Mouse (Mus musculus): ENCODE measurements at regions not wholly inside any gene's neighbourhood (a gene's known extent, or its start where the extent isn't known, plus 50 kb on each side); places are given as distances from the start of the nearest gene placed in this dataset.
A peak's percentile ranks its signal among the peaks of the same experiment; 100 is the strongest.
"Not testable (repeated sequence)": the region's sequence is repeated elsewhere in the genome, so short reads cannot be mapped to it uniquely, and the experiment has no call there.

DNA sequence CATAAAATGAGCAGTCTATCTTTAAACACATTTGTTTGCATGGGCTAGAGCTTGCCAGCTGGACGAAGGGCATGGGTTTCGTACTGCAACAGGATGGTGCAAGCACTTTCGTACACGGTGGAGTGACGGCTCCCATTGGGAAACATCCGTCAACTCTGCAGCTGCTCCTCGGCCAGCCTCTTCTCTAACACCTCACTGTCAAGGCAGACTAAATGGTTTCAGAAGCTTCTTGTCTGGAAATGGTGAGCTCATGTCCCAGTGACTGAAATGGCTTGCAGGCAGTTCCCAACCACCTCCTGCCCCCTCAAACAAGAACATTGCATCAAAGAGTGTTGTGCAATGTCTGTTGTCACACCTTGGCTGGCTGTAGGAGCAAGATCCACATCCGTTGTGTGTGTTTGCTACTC, 163.4 kb downstream of the Trib2 start:
- DNase-seq, result peak; percentile 14

- no peak for DNase-seq
Observed at GRCm38 (mm10) chr12:15651293-15651692, 165.4 kb downstream of the Trib2 start.

DNA sequence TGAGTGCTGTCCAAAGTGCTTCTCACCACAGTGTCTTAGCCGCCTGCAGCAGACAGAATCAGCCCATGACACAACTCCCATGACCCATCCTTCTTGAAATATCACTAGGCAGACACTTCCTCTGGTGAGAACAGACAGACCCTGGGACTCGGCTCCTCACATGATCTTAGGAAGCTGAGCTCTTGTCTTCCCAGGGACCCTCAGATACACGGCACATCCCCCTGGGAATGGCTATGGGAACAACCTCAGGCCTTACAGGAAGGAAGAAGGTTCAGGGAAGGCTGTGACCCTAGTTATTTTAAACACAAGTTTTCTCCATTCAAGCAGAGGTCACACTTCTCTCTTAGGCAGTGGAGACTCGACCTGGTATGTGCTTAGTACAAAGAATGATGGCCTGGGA, 166.8 kb downstream of the Trib2 start:
- no peak for DNase-seq

GRCm38 (mm10) chr12:15649226-15649625, 167.5 kb downstream of the Trib2 start:
- DNase-seq, result no peak

GRCm38 (mm10) chr12:15644074-15644672, 172.5 kb downstream of the Trib2 start:
- no peak for DNase-seq

GRCm38 (mm10) chr12:15643669-15644068, 173.1 kb downstream of the Trib2 start:
- no peak for DNase-seq

GRCm38 (mm10) chr12:15640320-15640719, 176.4 kb downstream of the Trib2 start:
- no peak for DNase-seq

GRCm38 (mm10) chr12:15629971-15630370, 186.8 kb downstream of the Trib2 start:
- no peak for DNase-seq

DNA sequence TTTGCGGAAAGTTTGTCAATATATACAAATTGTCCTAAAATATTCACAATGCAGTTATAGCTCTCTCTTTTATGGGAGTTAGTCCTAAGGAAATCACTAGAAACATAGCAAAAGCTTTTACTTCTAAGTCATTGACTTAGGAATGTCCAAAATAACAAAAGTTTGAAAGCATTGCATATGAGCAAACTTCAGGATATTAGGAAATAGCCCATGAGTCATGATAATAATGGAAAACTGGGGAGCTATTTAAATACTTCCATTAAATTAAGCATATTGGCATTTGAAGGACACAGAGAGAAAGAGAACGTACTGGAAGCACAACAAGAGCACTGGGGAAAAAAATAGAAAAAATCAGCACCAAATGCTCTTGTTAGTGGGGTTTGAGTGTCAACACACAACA, 197.2 kb downstream of the Trib2 start:
- DNase-seq, result no peak

DNA sequence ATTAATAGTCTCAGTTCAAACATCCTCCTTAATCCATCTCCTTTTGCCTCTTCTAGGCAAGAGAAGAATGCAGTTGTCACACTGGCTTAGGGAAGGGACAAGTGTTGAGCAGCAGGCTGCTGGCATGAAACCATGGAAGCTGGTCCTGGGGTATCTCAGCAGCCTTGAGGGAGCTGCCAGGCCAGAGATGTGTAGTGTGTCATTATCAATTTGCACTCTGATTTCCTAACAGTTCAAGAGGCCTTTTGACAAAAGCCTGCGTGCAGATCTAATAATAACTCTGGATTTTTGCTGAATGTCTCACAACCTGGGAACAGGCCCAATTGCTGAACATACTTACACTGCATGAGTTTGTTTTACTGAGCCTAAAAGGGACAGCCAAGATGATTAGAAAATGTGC, 199.4 kb downstream of the Trib2 start:
- no peak for DNase-seq

- no peak for DNase-seq
Observed at GRCm38 (mm10) chr12:15611847-15612580, 204.7 kb downstream of the Trib2 start.

- DNase-seq, result no peak
Observed at GRCm38 (mm10) chr12:15607091-15607490, 209.6 kb downstream of the Trib2 start.

DNA sequence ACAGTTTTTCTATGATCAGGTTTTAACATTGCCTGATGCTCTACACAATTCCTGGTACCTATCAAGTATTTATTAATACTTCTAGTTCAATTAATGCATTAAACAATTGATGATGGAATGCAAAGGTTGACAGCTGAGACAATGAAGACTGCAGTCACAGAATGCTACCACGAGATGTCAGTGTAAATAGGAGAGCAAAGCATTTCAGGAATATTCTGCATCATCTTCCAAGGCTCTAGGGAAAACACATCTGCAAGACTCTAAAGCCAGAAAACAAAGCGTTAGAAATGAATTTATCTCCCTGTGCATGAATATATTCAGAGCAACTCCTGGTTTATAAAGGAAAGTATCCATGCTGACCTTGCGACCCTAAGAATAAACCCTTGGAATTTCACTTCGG, 210.6 kb downstream of the Trib2 start:
- no peak for DNase-seq

DNA sequence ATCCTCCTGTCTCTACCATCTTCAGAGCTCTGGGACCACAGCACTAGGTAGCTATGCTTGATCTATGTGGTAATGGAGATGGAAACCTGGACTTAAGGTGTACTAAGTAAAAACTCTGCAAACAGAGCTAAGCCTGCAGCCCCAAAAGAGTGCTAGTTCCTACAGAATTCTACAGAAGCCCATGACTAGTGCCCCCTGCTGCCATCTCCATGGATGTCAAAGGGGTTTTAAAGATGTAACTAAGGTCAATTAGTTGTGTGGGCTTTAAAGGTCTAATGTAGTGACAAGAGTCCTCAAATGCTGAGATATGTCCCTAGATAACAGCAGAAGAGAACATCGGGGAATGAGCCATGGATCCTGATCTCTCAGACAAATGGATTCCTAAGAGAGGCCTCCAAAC, 212.1 kb downstream of the Trib2 start:
- DNase-seq, result no peak

GRCm38 (mm10) chr12:15603885-15604284, 212.8 kb downstream of the Trib2 start:
- no peak for DNase-seq

GRCm38 (mm10) chr12:15603319-15603718, 213.4 kb downstream of the Trib2 start:
- DNase-seq, result no peak

- no peak for DNase-seq
Observed at GRCm38 (mm10) chr12:15594704-15595103, 222.0 kb downstream of the Trib2 start.

- not testable (repeated sequence) for DNase-seq
Observed at GRCm38 (mm10) chr12:15587864-15588263, 228.9 kb downstream of the Trib2 start.

- no peak for DNase-seq
Observed at GRCm38 (mm10) chr12:15586706-15587442, 229.8 kb downstream of the Trib2 start.

DNA sequence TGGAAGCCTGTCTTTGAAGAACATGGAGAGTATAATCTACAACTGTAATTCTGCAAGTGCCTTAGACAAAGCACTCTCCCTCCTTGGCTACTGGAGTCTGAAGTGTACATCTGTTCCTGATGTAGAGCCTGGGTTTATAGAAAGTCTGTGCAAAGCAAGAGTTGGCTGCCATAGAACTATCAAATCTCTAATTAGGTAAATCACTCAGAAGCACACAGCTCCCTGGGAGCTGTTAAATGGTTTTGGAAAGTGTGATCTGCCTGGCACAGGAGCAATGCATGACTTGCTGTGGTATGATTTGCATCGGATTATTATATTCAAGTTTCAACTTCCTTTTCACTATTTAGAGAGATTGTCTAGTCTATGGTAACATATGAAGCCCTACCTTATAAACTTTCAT, 230.9 kb downstream of the Trib2 start:
- DNase-seq, result no peak

GRCm38 (mm10) chr12:15584721-15585120, 232.0 kb downstream of the Trib2 start:
- DNase-seq, result no peak

DNA sequence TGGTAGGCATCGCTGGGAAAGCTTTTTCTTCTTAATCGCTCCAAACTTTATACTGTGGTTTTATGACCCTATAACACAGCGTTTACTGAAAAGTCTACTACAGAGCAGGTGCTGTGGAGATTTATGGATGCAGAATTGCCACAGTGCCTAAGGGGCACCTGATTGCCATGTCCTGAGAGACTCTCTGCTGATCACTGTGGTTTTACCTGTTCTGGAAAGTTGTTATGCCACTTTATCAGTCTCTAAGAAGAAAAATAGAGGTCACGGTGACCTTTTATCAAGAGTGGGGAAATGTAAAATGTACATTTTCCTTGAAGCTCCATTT, 250.0 kb downstream of the Trib2 start:
- DNase-seq, result no peak

GRCm38 (mm10) chr12:15565941-15566784, 250.6 kb downstream of the Trib2 start:
- DNase-seq, result no peak

Measured in liver (tissue).